Mouse (Mus musculus): ENCODE data around the gene Hmg20b. TPM values are rescaled to one million over a fixed set of nuclear protein-coding genes. Genes with fewer than 3 reads are reported as not detected.

The Hmg20b gene
- total and polyA plus RNA-seq, 3 experiments, result 7.9 to 39.6 (median 18.7) TPM

DNA sequence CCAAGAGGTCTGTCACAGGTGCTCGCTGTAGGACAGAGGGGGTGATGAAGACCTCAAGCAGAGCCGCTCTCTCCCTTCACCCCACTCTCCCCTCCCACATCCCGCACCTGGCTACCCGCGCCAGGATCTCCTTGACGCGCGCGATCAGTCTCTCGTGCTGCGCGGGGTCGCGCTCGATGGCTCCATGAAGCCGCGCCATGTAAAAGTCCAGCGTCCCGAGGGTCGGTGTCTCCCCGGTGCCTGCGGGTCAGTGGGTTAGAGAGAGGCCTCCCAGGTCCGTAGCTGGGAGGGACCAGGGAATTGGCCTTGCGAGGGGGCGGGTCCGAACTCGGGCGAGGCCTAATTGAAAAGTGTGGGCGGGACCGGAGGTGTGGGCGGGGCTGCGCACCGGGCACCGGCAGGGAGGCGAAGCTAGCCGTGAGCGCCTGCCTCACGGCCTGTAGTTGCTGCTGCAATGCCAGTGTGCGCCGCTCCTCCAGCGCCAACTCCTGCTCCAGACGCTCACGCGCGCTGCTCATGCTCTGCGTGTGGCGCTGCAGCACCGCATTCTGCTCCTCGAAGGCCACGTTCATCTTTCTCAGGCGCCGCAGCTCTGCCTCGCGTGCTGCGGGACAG lies 3.7 kb downstream of the Hmg20b start:
- peaks cover 21% of the 10 kb centered on the region for H3K27me3 ChIP-seq (replicated peaks)
- H3K9me3 ChIP-seq (replicated peaks; ENCODE audit: low read length), result no peaks in the 10 kb centered on the region
- H3K4me2 ChIP-seq (ENCODE audit: insufficient read depth, low read depth, poor library complexity, severe bottlenecking), result no peak overlapping the region
- DNase-seq (ENCODE audit: extremely low read depth), result no peak
- TF ChIP-seq ETS1 (conservative IDR thresholded peaks at IDR 0.05; ENCODE audit: low read depth, low read length) (no peak), MYC (IDR thresholded peaks at IDR 0.05; ENCODE audit: low read depth, low read length) (no peak), JUND (conservative IDR thresholded peaks at IDR 0.05; ENCODE audit: low read depth, low read length) (no peak), USF2 (conservative IDR thresholded peaks at IDR 0.05; ENCODE audit: low read depth, low read length) (no peak), PAX5 (IDR thresholded peaks at IDR 0.05; ENCODE audit: low read length) (no peak), ZC3H11A (IDR thresholded peaks at IDR 0.05; ENCODE audit: low read depth, low read length) (no peak), KAT2A (IDR thresholded peaks at IDR 0.05; ENCODE audit: insufficient replicate concordance, low read length) (no peak), RAD21 (IDR thresholded peaks at IDR 0.05; ENCODE audit: low read depth, low read length) (no peak), E2F4 (IDR thresholded peaks at IDR 0.05; ENCODE audit: insufficient replicate concordance, low read depth, low read length) (no peak), ZMIZ1 (IDR thresholded peaks at IDR 0.05; ENCODE audit: low read depth, low read length) (no peak), MEF2A (IDR thresholded peaks at IDR 0.05; ENCODE audit: borderline replicate concordance, low read depth, low read length) (no peak), GABPA (IDR thresholded peaks at IDR 0.05; ENCODE audit: insufficient replicate concordance, low read depth, low read length) (no peak), NELFE (IDR thresholded peaks at IDR 0.05; ENCODE audit: low read depth, low read length) (no peak)
- no peak overlapping the region for H3K27ac ChIP-seq (ENCODE audit: insufficient read depth, low read depth)
- peaks cover 2 to 40% of the 10 kb centered on the region in 2 experiments; a peak in 2 of 4 replicates for H3K4me1 ChIP-seq (ENCODE audit: control insufficient read depth in 1 of 2, insufficient read depth in 2 of 2)
- in situ Hi-C loops (cut with MboI; ENCODE audit: low pct_ligation_motif_present, low pct_unique_long_range_greater_than_20kb, low sequenced_read_pairs) (no loop called here), dilution Hi-C loops (cut with MboI; ENCODE audit: extremely low pct_ligation_motif_present, extremely low pct_unique_long_range_greater_than_20kb, low sequenced_read_pairs) (no loop called here)
- no peak overlapping the region for H3K9ac ChIP-seq (ENCODE audit: insufficient read depth, low read depth)
- H3K4me3 ChIP-seq (replicated peaks in 1 of 3; ENCODE audit: low read depth in 2 of 3, low read length in 2 of 3, poor library complexity in 1 of 3), result no peak overlapping the region
- no peaks in the 10 kb centered on the region for H3K79me2 ChIP-seq (replicated peaks; ENCODE audit: control insufficient read depth, extremely low read depth, insufficient read depth, poor library complexity, severe bottlenecking)
- H3K36me3 ChIP-seq (replicated peaks in 1 of 2; ENCODE audit: control insufficient read depth in 1 of 2, insufficient read depth in 1 of 2, low read length in 1 of 2), result peaks cover 20 to 37% of the 10 kb centered on the region in 2 experiments

DNA sequence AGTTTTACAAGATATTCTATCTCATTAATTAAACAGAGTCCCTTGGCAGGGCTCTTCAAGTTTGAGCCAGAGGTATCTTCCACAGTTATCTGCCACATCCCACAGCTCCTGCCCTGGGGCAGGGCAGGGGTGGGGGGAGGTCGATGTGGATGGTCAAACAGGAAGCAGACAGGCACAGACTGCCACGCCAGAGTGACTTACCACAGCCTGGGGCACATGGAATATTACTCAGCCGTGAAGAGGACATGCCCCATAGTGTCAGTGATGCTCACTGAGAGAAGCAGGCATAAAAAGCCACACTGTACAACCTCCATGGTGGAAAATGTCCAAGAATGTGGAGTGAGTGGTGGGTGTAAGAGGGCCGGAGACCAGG lies 5.1 kb downstream of the Hmg20b start:
- Histone ChIP-seq H3K9me3 (replicated peaks; ENCODE audit: low read length) (no peaks in the 10 kb centered on the region), H3K4me1 (ENCODE audit: control insufficient read depth in 1 of 2, insufficient read depth in 2 of 2) (peaks cover 2 to 37% of the 10 kb centered on the region in 2 experiments; a peak in 2 of 4 replicates), H3K27me3 (replicated peaks) (peaks cover 24% of the 10 kb centered on the region), H3K27ac (ENCODE audit: insufficient read depth, low read depth) (no peak overlapping the region), H3K36me3 (replicated peaks in 1 of 2; ENCODE audit: control insufficient read depth in 1 of 2, insufficient read depth in 1 of 2, low read length in 1 of 2) (peaks cover 20 to 37% of the 10 kb centered on the region in 2 experiments), H3K9ac (ENCODE audit: insufficient read depth, low read depth) (no peak overlapping the region), H3K79me2 (replicated peaks; ENCODE audit: control insufficient read depth, extremely low read depth, insufficient read depth, poor library complexity, severe bottlenecking) (no peaks in the 10 kb centered on the region), H3K4me2 (ENCODE audit: insufficient read depth, low read depth, poor library complexity, severe bottlenecking) (no peak overlapping the region), H3K4me3 (replicated peaks in 1 of 3; ENCODE audit: low read depth in 2 of 3, low read length in 2 of 3, poor library complexity in 1 of 3) (no peak overlapping the region)
- TF ChIP-seq POLR2A (IDR thresholded peaks at IDR 0.05; ENCODE audit: low read depth, low read length) (no peak), MAZ (IDR thresholded peaks at IDR 0.05; ENCODE audit: low read depth, low read length) (no peak), CTCF (conservative IDR thresholded peaks at IDR 0.05 in 1 of 2, IDR thresholded peaks at IDR 0.05 in 1 of 2; ENCODE audit: low read depth in 2 of 2, low read length in 2 of 2) (no peak), SIN3A (IDR thresholded peaks at IDR 0.05; ENCODE audit: low read length) (no peak), MAX (IDR thresholded peaks at IDR 0.05; ENCODE audit: low read length) (no peak), CHD2 (IDR thresholded peaks at IDR 0.05; ENCODE audit: low read length) (no peak), SMC3 (IDR thresholded peaks at IDR 0.05; ENCODE audit: low read depth, low read length) (no peak), JUN (IDR thresholded peaks at IDR 0.05; ENCODE audit: insufficient read depth, low read depth, low read length) (no peak), USF2 (conservative IDR thresholded peaks at IDR 0.05; ENCODE audit: low read depth, low read length) (no peak), TBP (conservative IDR thresholded peaks at IDR 0.05; ENCODE audit: low read depth, low read length) (no peak), RAD21 (IDR thresholded peaks at IDR 0.05; ENCODE audit: low read depth, low read length) (no peak), UBTF (IDR thresholded peaks at IDR 0.05; ENCODE audit: low read depth, low read length) (no peak), MAFK (IDR thresholded peaks at IDR 0.05; ENCODE audit: insufficient replicate concordance, low read length) (no peak), JUND (conservative IDR thresholded peaks at IDR 0.05; ENCODE audit: low read depth, low read length) (no peak), CHD1 (IDR thresholded peaks at IDR 0.05; ENCODE audit: low read depth, low read length) (no peak), TCF12 (IDR thresholded peaks at IDR 0.05; ENCODE audit: low read depth, low read length) (no peak), MYC (IDR thresholded peaks at IDR 0.05; ENCODE audit: low read depth, low read length) (no peak), E2F4 (IDR thresholded peaks at IDR 0.05; ENCODE audit: insufficient replicate concordance, low read depth, low read length) (no peak)
- dilution Hi-C loops (cut with MboI; ENCODE audit: extremely low pct_ligation_motif_present, extremely low pct_unique_long_range_greater_than_20kb, low sequenced_read_pairs) (no loop called here), in situ Hi-C loops (cut with MboI; ENCODE audit: low pct_ligation_motif_present, low pct_unique_long_range_greater_than_20kb, low sequenced_read_pairs) (no loop called here)
- DNase-seq (ENCODE audit: extremely low read depth), result no peak
